Mouse (Mus musculus): ENCODE measurements at regions not wholly inside any gene's neighbourhood (a gene's known extent, or its start where the extent isn't known, plus 50 kb on each side); places are given as distances from the start of the nearest gene placed in this dataset.

GRCm38 (mm10) chr2:11416122-11416521, 137.8 kb downstream of the Pfkfb3 start:
- peak; percentile 11 for DNase-seq (ENCODE audit: low read depth)

GRCm38 (mm10) chr2:11412521-11412920, 141.4 kb downstream of the Pfkfb3 start:
- no peak for DNase-seq (ENCODE audit: low read depth)

GRCm38 (mm10) chr2:11408497-11408896, 145.4 kb downstream of the Pfkfb3 start:
- DNase-seq (ENCODE audit: low read depth): no peak

GRCm38 (mm10) chr2:11406103-11406615, 147.7 kb downstream of the Pfkfb3 start:
- DNase-seq (ENCODE audit: low read depth): no peak

GRCm38 (mm10) chr2:11402218-11402848, 151.5 kb downstream of the Pfkfb3 start:
- no peak for DNase-seq (ENCODE audit: low read depth)

GRCm38 (mm10) chr2:11399411-11399810, 154.5 kb downstream of the Pfkfb3 start:
- no peak for DNase-seq (ENCODE audit: low read depth)

- no peak for DNase-seq (ENCODE audit: low read depth)
Measured at GRCm38 (mm10) chr2:11398949-11399348, 154.9 kb downstream of the Pfkfb3 start.

GRCm38 (mm10) chr2:11398391-11398790, 155.5 kb downstream of the Pfkfb3 start:
- DNase-seq (ENCODE audit: low read depth): peak; percentile 78

GRCm38 (mm10) chr2:11396835-11397234, 157.0 kb downstream of the Pfkfb3 start:
- DNase-seq (ENCODE audit: low read depth): peak; percentile 42

- DNase-seq (ENCODE audit: low read depth): peak; percentile 72
Measured at GRCm38 (mm10) chr2:11394675-11395349, 159.1 kb downstream of the Pfkfb3 start.

- DNase-seq (ENCODE audit: low read depth): no peak
Measured at GRCm38 (mm10) chr2:11391725-11392124, 162.2 kb downstream of the Pfkfb3 start.

- DNase-seq (ENCODE audit: low read depth): peak; percentile 24
Measured at GRCm38 (mm10) chr2:11390667-11391334, 163.1 kb downstream of the Pfkfb3 start.

- DNase-seq (ENCODE audit: low read depth): no peak
Measured at GRCm38 (mm10) chr2:11387623-11388022, 166.3 kb downstream of the Pfkfb3 start.

- peak; percentile 48 for DNase-seq (ENCODE audit: low read depth)
Measured at GRCm38 (mm10) chr2:11383815-11384214, 170.1 kb downstream of the Pfkfb3 start.

- DNase-seq (ENCODE audit: low read depth): peak; percentile 79
Measured at GRCm38 (mm10) chr2:11377213-11377612, 176.7 kb downstream of the Pfkfb3 start.

- no peak for DNase-seq (ENCODE audit: low read depth)
Measured at GRCm38 (mm10) chr2:11375726-11376454, 178.0 kb downstream of the Pfkfb3 start.

GRCm38 (mm10) chr2:11375092-11375491, 178.8 kb downstream of the Pfkfb3 start:
- DNase-seq (ENCODE audit: low read depth): peak; percentile 95

- no peak for DNase-seq (ENCODE audit: low read depth)
Measured at GRCm38 (mm10) chr2:11370273-11370672, 183.6 kb downstream of the Pfkfb3 start.

GRCm38 (mm10) chr2:11367319-11367718, 186.6 kb downstream of the Pfkfb3 start:
- peak; percentile 75 for DNase-seq (ENCODE audit: low read depth)

- DNase-seq (ENCODE audit: low read depth): peak; percentile 41
Measured at GRCm38 (mm10) chr2:11365815-11366214, 188.1 kb downstream of the Pfkfb3 start.

- no peak for DNase-seq (ENCODE audit: low read depth)
Measured at GRCm38 (mm10) chr2:11365371-11365770, 188.5 kb downstream of the Pfkfb3 start.

- no peak for DNase-seq (ENCODE audit: low read depth)
Measured at GRCm38 (mm10) chr2:11364111-11364510, 189.8 kb downstream of the Pfkfb3 start.

All from 416B (cell line).